Mouse (Mus musculus): Measurements from ENCODE around the gene Heyl.
A peak's percentile ranks its signal among the peaks of the same experiment; 100 is the strongest.

The Heyl gene

DNA sequence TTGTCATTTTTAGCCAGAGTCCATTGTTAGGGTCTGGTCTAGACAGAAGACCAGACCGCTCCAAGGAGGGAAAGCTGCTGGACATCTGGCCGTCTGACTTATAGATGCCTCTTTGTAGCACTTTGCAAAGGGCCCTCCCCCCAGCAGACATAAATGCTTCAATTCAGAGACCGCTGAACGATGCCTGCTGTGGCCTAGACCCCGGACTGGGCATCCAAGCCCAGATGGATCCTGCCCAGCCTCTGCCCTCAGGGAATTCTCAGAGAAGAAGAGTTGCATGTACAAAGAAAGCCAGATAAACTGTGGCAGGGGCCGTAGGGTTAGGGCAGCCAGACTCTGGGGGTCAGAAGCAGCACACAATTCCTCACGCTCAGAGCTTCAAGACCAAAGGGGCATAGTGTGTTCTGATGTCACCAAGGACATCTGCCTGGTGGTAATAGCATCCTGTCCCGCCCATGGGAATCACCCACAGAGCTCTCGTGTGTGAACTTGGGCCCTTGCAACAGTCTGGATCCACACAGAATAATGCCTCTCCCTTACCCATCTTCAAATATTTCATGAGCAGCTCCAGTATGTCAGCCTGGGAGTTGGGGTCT, 2.6 kb downstream of the Heyl start:
- peak in 1 of 2 experiments; percentile 27 for DNase-seq

DNA sequence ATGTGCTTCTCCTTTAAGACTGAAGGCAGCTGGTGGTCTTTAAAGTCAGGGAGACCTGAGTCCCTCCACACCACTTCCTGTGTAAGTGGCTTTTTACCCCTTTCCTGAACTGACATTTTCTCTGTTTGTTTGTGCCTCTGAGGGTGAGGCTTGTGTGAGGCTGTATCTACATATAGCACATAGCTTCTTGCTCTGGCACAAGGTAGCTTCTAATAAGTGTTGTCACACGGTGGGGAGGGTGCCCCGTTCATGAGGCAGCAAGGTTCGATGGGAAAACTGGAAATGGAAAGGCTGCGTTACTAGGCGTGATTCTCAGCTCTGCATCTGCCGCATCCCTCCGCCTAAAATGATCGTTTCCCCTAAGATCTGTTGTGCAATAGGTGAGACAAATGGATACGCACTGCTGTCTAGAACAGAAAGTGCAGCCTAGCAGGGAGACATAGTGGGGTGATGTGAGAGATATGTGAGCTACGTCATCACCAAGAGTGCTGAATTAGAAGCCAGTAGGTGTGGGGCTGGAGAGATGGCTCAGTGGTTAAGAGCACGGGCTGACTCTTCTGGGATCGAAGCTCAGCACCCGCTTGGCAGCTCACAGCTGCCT, 3.2 kb downstream of the Heyl start:
- no peak for DNase-seq

DNA sequence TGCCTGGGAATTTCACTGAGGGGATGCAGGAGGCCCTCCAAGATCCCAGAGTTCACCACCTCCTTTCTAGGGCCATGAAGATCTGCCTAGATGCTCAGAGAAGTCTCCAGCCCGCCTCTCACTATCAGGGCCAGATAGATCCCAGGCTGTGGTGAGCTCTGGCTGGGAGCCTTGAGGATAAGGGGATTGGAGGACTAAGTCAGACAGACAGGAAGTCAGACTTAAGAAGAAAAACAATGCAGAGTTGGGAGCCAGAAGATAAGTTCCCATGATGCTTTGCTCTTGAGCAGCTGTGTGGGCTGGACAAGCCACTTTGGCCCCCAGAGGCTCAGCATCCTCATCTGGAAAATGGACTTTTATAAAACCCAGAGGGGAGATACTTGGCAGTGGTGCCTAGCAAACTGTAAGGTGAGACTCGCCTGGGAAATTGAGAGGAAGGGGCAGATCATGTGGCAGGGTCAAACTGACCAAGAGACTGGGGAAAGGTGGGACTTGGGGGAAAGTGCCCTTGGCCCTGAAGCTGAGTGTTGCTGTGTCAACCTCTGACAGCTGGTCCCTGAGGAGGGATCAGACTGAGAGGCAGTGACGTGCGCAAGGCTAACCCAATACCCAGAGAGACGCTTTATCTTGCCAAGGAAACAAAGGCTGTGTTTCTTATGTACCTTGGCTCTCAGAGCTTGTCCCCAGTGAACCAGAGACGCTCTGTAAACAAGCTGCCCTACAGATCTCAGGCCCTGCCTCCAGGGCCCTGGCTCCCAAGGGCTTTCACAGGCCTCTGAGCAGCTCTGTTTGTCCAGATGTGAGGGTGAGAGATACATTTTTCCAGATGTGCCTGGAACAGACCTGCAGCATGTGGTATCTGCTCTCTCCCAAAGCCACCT, 4.3 kb downstream of the Heyl start:
- no peak for DNase-seq

DNA sequence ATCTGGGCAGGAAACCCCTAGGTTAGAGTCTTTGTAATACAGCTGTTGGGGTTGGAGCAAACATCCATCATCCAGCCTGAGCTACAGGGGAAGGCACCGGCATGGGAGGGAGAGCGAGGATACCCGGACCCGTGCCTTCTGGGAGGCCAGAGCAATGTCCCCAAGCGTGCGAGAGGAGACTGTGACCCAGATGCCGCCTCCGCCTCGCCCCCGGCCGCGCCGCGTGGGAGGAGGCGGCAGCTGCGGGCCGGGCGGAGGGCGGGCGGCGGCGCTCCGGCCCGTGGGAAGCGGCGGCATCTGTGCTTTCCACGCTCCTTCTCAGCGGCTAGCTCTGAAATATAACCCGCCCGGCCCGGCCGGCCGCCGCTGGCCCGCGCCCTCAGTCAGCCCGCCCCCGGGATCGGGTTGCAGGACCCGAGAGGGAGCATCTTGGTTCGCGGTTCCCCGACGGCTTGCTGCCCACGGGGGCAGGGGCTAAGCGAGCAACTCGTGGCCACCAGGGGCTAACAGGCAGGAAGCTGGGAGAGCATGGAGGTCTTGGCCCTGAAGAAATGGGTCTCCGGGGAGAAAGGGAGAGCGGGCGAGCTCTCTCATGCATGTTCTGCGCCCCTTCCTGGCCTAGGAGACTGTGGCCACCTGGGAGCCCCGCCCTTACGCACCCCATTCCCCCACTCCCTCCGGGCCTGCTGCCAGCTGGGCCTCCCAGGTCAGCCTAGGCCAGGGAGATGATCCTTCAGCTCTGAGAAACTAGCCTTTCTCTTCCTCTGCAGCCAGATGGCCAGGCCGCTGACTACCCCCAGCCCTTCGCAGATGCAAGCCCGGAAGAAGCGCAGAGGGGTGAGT, 6.2 kb downstream of the Heyl start:
- peak; percentile 43 to 49 for DNase-seq

DNA sequence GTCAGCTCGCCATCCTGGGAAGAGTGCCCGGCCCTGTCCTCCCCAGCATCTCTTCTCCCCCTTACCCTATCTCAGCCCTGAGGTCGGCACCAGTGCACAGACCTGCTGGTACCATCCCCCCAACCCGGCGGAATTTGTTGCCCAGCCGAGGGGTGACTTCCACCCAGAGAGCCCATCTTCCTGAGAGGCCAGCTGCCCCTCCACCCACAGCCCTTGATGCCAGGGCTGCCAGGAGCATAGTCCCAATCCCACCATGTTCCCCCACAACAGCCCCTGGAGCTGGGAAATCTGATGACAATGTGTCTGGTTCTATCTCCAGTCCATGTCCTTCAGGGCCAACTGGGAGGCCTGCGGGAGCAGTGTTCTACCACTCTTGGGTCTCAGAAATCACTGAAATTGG, 12.9 kb downstream of the Heyl start:
- peak in 1 of 2 experiments; percentile 19 for DNase-seq

DNA sequence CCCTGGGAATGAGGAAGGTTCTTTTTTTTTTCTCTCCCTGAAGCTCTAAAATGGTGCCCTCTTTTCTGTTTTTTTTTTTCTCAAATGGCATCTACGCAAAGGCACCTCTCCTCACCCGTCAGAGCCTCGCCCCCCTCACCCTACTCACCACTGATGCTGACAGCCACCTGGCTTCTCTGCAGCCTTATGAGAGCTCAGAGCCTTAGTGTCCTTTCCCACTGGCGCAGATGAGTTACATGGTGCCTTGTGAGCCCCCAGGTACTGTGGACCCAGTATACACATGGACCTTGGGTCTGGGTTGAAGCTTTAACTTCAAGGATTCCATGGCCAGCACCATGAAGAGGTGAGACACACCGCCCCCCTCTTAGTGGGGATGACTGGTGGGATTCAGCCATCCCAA, 13.3 kb downstream of the Heyl start:
- no peak for DNase-seq

DNA sequence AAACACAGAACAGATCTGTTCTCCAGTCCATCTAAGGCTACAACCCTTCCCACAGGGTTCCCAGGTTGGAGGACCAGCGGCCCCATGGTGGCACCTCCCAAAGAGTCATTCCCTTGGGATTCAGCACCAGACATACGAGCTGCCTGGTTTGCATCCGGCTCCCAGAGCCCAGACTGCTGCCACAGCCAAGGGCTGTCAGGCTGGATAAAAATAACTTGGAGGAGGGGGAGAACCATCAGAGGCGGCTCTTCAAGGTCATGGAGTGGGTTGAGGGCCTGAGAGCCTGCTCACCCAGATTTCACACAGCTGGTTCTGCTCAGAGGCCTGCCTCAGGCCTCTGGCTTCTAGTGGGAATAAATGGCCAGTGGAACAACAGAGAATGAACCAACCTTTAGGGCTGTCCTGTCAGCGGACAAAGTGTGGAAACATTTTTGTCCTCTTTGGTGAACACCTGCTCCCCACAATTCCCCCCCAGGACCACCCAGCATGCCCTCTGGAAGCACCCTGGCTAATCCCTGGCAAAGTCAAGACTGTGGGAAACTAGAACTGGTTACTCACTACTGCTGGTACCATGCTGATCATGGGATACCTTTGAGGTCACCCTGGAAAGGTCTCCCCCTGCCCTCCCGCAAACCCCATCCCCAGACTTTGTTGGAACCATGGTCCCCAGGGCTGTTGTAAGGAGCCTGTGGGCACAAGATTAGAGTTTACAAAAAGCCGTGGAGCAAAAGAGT, 14.0 kb downstream of the Heyl start:
- DNase-seq = peak in 1 of 2 experiments; percentile 44

DNA sequence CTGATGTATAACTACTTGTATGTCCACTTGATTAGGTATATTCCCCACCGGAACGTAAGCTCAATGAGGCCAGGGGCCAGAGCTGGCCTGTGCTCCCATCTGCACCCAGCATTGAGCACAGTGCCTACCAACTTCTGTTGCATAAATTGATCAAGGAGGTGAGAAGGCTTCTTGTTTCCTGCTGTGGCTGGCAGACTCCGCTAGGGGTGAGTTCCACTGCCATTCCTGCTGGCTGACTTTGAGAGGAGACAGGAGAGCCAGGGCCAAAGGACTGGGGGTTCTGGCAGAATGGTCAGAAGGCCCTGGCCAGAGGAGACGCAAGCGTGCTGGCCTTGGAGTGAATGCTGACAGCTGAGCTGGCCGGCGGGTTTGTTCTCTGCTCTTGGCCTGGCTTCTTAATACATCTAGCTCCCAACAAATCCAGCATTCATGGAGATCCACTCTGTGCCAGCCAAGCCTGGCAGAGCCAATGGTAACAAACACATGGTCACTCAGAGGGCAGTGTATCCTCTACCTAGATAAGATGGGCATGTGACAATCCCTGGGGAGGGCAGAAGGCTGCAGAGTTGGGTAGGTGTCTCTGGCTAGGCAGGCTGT, 15.7 kb downstream of the Heyl start:
- DNase-seq = peak; percentile 91 to 96

DNA sequence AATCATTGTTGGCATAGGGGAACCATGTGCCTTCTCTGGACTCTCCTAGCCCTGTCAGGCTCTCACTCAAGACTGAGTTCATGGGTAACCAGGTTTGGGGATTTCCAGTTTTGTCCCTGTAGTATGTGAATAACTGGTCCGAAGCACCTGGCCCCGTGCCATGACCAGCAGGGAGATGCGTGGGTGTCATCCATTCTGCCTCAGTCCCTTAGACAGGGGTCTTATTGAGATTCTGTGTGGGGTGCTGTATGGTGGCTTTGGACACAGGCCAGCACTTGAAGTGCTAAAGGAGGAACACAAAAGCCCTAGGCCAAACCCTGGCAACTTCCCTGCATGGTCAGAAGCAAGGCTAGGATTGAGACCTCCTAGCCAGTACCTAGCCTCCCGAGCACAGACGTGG, 18.9 kb downstream of the Heyl start:
- DNase-seq = peak; percentile 64 to 67

DNA sequence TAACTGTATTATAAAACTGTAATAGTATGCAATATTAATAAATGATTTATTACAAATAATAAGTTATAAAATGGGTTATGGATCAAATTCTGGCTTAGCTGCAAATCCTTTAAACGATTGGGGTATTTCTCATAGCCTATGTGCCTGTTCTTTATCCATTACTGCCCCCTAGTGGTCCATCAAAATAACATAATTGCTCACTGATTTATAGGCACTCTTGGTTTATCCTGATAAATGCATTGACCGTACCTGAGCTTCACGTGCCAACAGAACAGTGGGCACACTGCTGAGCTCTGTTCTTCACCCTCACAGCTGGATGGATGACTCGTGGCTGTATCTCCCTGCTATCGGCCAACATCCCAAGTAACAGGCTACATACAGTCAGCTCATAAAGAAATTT, 21.3 kb downstream of the Heyl start:
- peak; percentile 59 to 89 for DNase-seq

DNA sequence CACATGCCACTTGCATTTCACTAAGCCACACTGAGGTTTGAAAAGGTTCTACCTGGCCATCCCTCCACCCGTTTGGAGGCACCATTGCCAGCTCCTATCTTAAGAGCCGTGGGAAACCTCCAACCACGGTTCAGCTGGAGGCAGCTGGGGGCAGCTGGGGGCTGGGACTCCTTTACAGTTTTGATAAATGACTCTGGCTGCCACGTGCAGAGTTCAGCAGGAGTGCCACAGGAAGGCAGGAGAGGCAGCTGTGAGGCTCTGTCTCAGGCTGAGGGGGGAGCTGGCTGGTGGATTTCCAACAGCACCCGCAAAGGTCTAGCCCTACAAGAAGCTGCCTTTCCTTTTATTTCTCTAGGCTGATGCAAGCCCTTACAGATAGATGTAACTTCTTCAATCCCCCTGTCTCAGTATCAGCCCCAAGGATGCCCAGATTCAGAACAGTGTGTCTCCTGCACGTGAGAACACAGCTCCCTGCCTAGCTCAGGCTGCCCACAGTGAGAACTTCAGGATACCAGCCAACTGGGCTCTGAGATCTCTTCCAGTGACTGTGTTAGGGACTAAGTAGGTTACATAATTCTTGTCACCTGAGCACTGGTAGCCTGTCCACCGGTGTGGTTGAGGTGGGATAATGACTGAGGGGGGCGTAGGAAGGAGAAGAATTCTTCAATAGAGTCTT, 26.9 kb downstream of the Heyl start:
- peak in 1 of 2 experiments; percentile 15 for DNase-seq

DNA sequence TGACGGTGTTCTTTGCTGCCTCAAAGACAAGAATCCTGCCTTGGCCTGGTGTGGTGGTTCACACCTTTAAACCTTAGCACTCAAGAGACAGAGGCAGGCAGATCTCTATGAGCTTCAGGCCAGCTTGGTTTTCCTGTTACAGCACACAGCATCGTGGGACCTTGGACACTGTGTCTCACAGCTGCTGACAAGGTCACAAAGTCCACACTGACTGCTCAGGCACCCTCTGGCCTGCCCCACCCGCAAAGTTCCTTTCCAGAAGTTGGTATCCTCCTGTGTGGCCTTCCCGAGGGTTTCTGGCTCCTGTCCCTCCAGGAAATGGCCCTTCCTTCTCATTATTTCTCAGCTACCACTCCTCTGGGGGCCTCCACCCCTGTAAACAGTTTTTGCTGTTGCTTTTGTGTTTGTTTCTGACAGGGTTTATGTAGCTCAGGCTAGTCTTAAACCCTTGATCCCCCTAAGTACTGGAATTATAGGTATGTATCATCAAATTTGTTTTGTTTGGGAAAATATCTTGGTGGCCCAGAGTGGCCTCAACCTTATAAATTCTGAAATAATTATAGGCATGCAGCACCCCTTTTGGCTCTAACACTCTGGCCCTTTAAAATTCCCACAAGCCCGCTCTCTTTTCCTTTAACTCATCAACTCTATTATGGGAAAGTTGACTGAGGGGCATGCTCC, 28.5 kb downstream of the Heyl start, which contains the start of gene Pabpc4:
Pabpc4 (plus strand) TSS at position 631 of the 681 bp plus-strand sequence.
- DNase-seq = no peak

DNA sequence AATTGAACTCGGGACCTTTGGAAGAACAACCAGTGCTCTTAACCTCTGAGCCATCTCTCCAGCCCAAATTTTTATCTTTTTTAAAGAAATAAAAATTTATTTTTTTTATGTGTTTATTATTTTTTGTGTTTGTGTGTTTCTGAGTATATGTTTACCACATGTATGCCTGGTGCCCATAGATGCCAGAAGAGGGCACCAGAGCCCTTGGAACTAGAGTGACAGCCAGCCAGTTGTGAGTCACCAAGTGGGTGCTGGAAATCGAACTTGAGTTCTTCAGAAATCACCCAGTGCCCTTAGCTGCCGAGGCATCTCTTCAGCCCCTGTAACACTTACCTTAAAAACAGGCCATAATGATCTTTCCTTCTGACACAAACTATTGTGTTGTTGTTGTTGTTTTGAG, 37.7 kb downstream of the Heyl start:
- DNase-seq = no peak

DNA sequence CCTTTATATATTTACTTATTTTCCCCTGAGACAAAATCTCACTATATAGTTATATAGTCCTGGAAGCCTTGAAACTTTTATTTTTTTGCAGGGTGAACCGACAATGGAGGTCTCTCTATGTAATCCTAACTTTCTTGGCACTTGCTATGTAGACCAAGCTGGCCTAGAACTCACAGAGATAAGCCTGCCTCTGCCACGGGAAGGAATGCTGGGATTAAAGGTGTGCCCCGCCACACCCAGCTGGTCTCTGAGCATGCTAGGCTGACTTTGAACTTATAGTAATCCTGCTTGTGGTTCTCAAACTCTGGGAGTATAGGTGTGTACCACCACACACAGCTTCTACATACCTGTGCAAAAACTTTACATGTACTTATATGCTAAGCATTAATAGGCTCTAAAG, 46.8 kb downstream of the Heyl start:
- DNase-seq = no peak

DNA sequence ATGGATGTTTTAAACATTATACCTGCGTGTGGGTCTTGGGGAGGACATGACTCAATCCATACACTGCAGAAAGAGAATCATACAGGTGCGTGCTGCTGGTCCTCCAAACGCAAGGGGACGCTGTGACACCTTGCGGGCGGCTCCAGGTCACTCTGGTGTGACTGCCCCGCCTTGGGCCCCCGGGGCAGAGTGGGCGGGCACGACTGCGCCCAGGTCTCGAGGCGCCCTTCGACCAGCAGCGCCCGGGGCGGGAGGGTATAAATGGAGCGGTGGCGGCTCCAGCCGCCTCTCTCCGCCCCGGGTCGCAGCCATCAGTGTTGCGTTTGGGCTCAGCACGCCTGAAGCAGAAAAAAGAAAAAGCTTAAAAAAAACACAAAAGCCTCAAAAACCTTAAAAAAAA, 49.1 kb downstream of the Heyl start:
- DNase-seq = peak; percentile 92 to 96

DNA sequence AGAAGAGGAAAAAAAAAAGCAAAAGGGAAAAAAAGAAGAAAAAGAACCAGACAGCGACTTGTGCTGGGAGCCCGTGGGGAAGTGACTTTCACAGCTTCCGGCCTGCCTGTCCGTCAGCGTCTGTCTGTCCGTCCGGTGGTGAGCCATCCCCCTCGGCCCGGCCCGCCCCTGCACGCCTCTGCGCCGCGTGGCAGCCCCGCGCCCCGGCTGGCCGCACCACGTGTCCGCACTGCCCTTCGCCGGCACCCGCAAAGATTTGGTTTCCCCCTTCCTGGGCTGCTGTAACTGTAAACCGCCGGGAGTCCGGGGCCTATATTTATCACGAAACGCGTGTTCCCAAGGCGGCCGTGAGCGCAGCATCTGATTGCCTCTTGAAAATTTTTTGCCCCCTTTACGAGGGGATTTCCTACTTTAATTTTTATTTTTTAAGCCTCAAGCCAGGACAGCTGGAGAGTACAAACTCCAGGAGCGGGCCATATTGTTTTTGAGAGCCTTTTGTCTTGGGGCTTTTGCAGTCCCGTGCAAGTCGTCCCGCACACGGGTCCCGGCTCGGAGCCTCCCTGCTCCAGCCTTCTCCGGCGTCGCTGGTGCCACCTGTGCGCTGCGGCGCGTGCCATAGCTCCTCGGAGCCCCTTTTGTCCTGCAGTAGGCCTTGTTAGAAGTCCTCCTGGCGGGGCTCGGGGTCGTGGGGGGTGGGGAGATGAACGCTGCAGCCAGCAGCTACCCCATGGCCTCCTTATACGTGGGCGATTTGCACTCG, 49.7 kb downstream of the Heyl start:
- peak; percentile 40 to 44 for DNase-seq

DNA sequence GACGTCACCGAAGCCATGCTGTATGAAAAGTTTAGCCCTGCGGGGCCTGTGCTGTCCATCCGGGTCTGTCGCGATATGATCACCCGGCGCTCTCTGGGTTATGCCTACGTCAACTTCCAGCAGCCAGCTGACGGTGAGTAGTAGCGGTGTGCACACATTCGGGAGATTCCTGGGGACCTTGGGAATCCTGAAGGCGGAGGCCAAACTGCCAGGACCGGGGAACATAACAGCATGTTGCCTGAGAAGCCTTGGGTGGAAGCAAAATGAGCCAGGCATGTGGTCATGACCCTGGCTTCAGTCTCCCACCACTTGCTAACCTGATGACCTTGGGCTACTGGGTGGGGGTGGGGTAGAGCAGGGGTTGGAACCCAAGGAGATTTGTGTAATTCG, 50.3 kb downstream of the Heyl start:
- peak in 1 of 2 experiments; percentile 23 for DNase-seq

DNA sequence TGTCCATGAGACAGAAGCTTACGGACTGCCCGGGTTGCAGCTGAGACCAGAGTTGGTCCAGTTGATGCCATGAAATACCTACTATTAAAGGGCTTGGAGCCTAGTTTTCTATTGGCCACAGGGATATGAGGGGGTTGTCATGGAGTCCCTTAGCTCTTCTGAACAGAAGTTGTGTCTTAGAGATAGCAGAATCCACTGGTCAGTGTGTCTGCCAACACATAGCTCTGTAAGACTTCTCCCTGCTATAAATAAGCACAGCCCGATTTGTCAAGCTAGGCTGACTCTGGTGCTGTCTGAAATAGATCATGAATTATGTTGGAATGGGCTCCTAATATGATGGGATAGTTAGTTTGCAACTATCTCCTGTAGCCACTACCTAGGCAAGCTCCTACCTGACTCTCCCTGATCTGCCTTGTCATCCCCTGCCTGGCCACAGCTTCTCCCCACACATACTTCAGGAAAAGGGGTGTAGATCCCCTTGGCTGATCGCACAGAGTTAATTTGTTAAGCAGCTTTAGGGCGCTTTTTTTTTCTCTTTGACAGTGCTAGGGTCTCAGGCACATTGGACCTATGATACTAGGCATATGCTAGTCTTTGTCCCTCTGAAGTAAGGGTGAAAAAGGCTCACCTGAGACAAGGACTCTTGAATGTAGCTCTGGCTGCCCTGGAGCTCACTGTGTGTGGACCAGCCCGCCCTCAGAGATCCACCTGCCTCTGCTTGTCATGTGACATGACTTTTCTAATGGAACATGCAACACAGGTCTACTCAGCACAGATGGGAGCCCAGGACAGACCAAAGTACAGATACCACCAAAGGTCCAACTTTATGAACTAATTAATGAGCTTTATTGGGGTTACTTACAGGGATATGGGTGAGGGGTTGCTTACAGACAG, 51.6 kb downstream of the Heyl start:
- no peak for DNase-seq

DNA sequence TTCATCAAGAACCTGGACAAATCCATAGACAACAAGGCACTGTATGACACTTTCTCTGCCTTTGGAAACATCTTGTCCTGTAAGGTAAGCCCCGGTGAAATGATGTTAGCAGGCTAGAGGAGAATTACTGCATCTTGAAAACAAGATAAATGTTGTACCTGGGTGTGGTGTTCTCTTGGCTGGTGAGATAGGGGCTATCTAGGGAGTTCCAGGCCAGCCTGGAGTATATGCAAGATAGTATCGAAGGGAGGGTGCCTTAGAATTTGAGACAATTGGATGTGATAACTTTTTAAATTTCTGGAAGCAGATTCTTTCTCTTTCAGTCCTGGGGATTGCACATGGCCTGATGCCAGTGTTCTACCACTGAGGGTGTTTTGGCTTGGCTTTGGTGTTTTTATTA, 53.4 kb downstream of the Heyl start:
- DNase-seq = no peak
